Mouse (Mus musculus): ENCODE data around the gene Itgb1bp1.

GRCm38 (mm10) chr12:21285508-21286242, 409 bp downstream of the Itgb1bp1 start:
- TF ChIP-seq POLR2A (IDR thresholded peaks at IDR 0.05; ENCODE audit: low read depth, low read length): no peak
- no peak for TF ChIP-seq CTCF (conservative IDR thresholded peaks at IDR 0.05; ENCODE audit: insufficient read depth, insufficient read length, low read depth, low read length)
